Mouse (Mus musculus): ENCODE measurements around the gene Rnf214. TPM values are rescaled to one million over a fixed set of nuclear protein-coding genes. Genes with fewer than 3 reads are reported as not detected.

The Rnf214 gene
- 10 to 100 TPM; 23.7 to 28.9 (median 25.5) TPM for total RNA-seq (2022)

- DNase-seq (ENCODE audit: low spot score in 2 of 2) = peak; percentile 82 to 90
Observed at GRCm38 (mm10) chr9:45906355-45907077, at the start of gene Rnf214, which contains the start of gene Pcsk7. Gene Rnf214 (minus strand): TSS chr9:45906911. Gene Pcsk7 (plus strand): TSS chr9:45906497.

- DNase-seq (ENCODE audit: low spot score in 2 of 2) = peak; percentile 82
Observed at GRCm38 (mm10) chr9:45955107-45955963, 48.6 kb upstream of the Rnf214 start, which contains the start of gene Sidt2. Gene Sidt2 (minus strand): TSS chr9:45955258.

GRCm38 (mm10) chr9:45954294-45955106 is 47.8 kb upstream of the Rnf214 start:
- DNase-seq (ENCODE audit: low spot score in 2 of 2) = peak; percentile 47 to 51

- DNase-seq (ENCODE audit: low spot score in 2 of 2) = no peak
Observed at GRCm38 (mm10) chr9:45953511-45954293, 47.0 kb upstream of the Rnf214 start.

GRCm38 (mm10) chr9:45952890-45953289 is 46.2 kb upstream of the Rnf214 start:
- no peak for DNase-seq (ENCODE audit: low spot score in 2 of 2)

- no peak for DNase-seq (ENCODE audit: low spot score in 2 of 2)
Observed at GRCm38 (mm10) chr9:45952057-45952456, 45.3 kb upstream of the Rnf214 start.

GRCm38 (mm10) chr9:45946872-45947183 is 40.1 kb upstream of the Rnf214 start:
- DNase-seq (ENCODE audit: low spot score in 2 of 2) = no peak

- DNase-seq (ENCODE audit: low spot score in 2 of 2) = no peak
Observed at GRCm38 (mm10) chr9:45946182-45946871, 39.6 kb upstream of the Rnf214 start.

- no peak for DNase-seq (ENCODE audit: low spot score in 2 of 2)
Observed at GRCm38 (mm10) chr9:45945721-45946120, 39.0 kb upstream of the Rnf214 start.

GRCm38 (mm10) chr9:45944506-45945400 is 38.0 kb upstream of the Rnf214 start:
- DNase-seq (ENCODE audit: low spot score in 2 of 2) = no peak

- DNase-seq (ENCODE audit: low spot score in 2 of 2) = no peak
Observed at GRCm38 (mm10) chr9:45943628-45944505, 37.2 kb upstream of the Rnf214 start.

- no peak for DNase-seq (ENCODE audit: low spot score in 2 of 2)
Observed at GRCm38 (mm10) chr9:45942916-45943315, 36.2 kb upstream of the Rnf214 start.

GRCm38 (mm10) chr9:45942464-45942863 is 35.8 kb upstream of the Rnf214 start:
- DNase-seq (ENCODE audit: low spot score in 2 of 2) = no peak

GRCm38 (mm10) chr9:45941329-45941888 is 34.7 kb upstream of the Rnf214 start:
- DNase-seq (ENCODE audit: low spot score in 2 of 2) = no peak

- DNase-seq (ENCODE audit: low spot score in 2 of 2) = no peak
Observed at GRCm38 (mm10) chr9:45939794-45940193, 33.1 kb upstream of the Rnf214 start.

GRCm38 (mm10) chr9:45938952-45939637 is 32.4 kb upstream of the Rnf214 start:
- DNase-seq (ENCODE audit: low spot score in 2 of 2) = no peak

- no peak for DNase-seq (ENCODE audit: low spot score in 2 of 2)
Observed at GRCm38 (mm10) chr9:45938088-45938487, 31.4 kb upstream of the Rnf214 start.

Measured in gastrocnemius, adult 8-10 months (tissue).